Mouse (Mus musculus) CH12F3 (cell line): ENCODE results near the gene Pom121l2.

Experiments
- in situ Hi-C: fragments of 300-500 bp; cut with MboI; formaldehyde crosslinking; loops from 2 replicates; pipeline ENCODE4 v1.14.3; 2020; ENCODE audit warnings: low sequenced_read_pairs

The Pom121l2 gene

DNA sequence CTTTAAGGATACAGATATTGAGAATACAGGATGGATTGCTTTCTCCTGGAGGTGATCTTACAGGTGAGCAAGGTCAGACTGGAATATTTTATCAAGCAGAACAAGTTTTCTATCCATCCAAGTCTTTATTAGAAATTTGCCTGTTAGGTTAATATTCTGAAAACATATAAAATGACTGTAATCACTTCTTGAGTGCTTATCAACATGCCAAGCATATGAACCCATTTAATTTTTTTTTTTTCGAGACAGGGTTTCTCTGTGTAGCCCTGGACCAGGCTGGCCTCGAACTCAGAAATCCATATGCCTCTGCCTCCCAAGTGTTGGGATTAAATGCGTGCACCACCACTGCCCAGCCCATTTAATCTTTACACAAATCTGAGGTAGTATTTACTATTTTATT is 56.0 kb downstream of the Pom121l2 start:
- in situ Hi-C loops = loop anchor here (10.0 to 25.0 kb wide), 3 partner anchors 322 to 1725 kb away; partner anchors contain the start of genes Hist1h1a, Hist1h2ab, Hist1h2ai and Hist1h2bl

DNA sequence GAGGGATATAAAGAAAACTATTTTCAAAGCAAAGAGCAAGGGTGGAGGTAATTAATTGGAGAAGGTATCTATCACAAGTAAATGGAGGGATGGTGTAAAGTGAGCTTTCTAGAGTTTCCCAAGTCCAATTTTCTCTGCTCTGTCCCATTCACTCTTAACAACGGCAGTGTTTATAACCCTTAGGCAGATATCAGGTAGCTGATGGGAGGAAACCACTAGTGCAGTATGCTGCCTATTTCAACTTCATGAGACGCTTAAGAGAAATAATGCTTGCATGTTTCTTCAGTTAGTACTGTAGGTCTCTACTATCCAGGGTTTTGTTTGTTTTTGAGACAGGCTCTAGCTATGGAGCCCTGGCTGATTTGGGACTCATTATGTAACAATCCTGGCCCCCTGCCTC is 56.4 kb downstream of the Pom121l2 start:
- in situ Hi-C loops = loop anchor here (10.0 to 25.0 kb wide), 3 partner anchors 323 to 1725 kb away; partner anchors contain the start of genes Hist1h1a, Hist1h2ab, Hist1h2ai and Hist1h2bl
